Mouse (Mus musculus) forebrain, embryonic 15.5 days (tissue): ENCODE data around the gene Tns1. TPM values are rescaled to one million over a fixed set of nuclear protein-coding genes. Genes with fewer than 3 reads are reported as not detected.

ENCODE experiments used
- ATAC-seq: fragments of 200-750 bp; cut with Nextera tagmentation; replicated peaks from 2 replicates; pipeline ENCODE4 v1.8.0; 2017; ENCODE audit warnings: mild to moderate bottlenecking, moderate TSS enrichment, moderate library complexity
- H3K27ac ChIP-seq: fragments of 300-500 bp; sonication (generic); replicated peaks from 2 replicates; pipeline ENCODE4 v1.5.1; 2015; ENCODE audit warnings: mild to moderate bottlenecking, inconsistent platforms
- H3K27me3 ChIP-seq: fragments of 300-500 bp; sonication (generic); 2 replicates; pipeline ENCODE4 v1.6.1; 2015; ENCODE audit warnings: inconsistent platforms
- H3K36me3 ChIP-seq: fragments of 300-500 bp; sonication (generic); 2 replicates; pipeline ENCODE4 v1.6.1; 2015; ENCODE audit warnings: mild to moderate bottlenecking, inconsistent platforms
- H3K4me1 ChIP-seq: fragments of 300-500 bp; sonication (generic); 2 replicates; pipeline ENCODE4 v1.6.1; 2015; ENCODE audit warnings: inconsistent platforms
- H3K4me2 ChIP-seq: fragments of 300-500 bp; sonication (generic); replicated peaks from 2 replicates; pipeline ENCODE4 v1.6.1; 2015; ENCODE audit warnings: mild to moderate bottlenecking, inconsistent platforms
- H3K4me3 ChIP-seq: fragments of 300-500 bp; sonication (generic); 2 replicates; pipeline ENCODE4 v1.5.1; 2015; ENCODE audit warnings: mild to moderate bottlenecking, inconsistent platforms
- H3K9ac ChIP-seq: fragments of 300-500 bp; sonication (generic); replicated peaks from 2 replicates; pipeline ENCODE4 v1.6.1; 2015; ENCODE audit warnings: mild to moderate bottlenecking, inconsistent platforms
- H3K9me3 ChIP-seq: fragments of 300-500 bp; sonication (generic); 2 replicates; pipeline ENCODE4 v1.6.1; 2016; ENCODE audit warnings: inconsistent platforms
- WGBS: fragments of 180-500 bp; shearing (Covaris S2); methylation state at CpG from one replicate; pipeline ENCODE4 v1.1.7; 2015; ENCODE audit warnings: mixed read lengths; 5-methylcytosine and 5-hydroxymethylcytosine counted together
- polyA plus RNA-seq: library from polyadenylated mRNA; unstranded; fragments of >200 nt; fragmentation: Nextera tagmentation; extraction: Ambion mirVana; gene quantifications from 2 replicates; pipeline ENCODE4 v1.2.1, GENCODE M21; 2015

Gene Tns1
- polyA plus RNA-seq, 1 experiment from 2014 or later = 6.0 TPM

DNA sequence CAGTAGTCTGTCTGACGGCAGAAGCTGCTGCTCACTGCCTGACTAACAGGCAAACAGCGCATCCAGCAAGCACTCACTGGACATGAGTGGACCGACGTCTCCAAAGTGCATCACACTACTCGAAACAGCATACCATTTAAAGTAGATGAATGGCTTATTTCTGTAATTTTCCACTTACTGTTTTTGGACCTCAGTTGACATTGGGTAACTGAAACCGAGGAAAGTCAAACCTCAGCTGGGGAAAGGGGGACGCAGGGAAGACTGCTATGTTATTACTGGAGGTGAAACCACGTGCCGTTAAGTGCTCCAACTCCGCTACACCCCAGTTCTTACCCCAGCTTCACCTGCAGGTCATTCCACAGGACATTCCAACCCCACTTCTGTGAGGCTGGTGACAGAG lies 111.5 kb downstream of the Tns1 start:
- no peak for ATAC-seq
- Histone ChIP-seq H3K4me3 (no peak overlapping the region), H3K27me3 (no peaks in the 10 kb centered on the region), H3K9me3 (no peaks in the 10 kb centered on the region), H3K4me1 (no peaks in the 10 kb centered on the region), H3K9ac (no peak overlapping the region), H3K36me3 (no peaks in the 10 kb centered on the region), H3K4me2 (no peak overlapping the region), H3K27ac (no peak overlapping the region)
- WGBS = 92% methylated on average over 10 of the region's 10 CpGs

GRCm38 (mm10) chr1:74009495-74009894 lies 114.8 kb downstream of the Tns1 start:
- no peak for ATAC-seq
- 94% methylated on average over 3 of the region's 3 CpGs for WGBS
- no peaks in the 10 kb centered on the region for H3K4me1 ChIP-seq
- no peak overlapping the region for H3K4me3 ChIP-seq
- H3K9me3 ChIP-seq = no peaks in the 10 kb centered on the region
- H3K4me2 ChIP-seq = no peak overlapping the region
- H3K27me3 ChIP-seq = no peaks in the 10 kb centered on the region
- no peaks in the 10 kb centered on the region for H3K36me3 ChIP-seq
- no peak overlapping the region for H3K9ac ChIP-seq
- no peak overlapping the region for H3K27ac ChIP-seq

DNA sequence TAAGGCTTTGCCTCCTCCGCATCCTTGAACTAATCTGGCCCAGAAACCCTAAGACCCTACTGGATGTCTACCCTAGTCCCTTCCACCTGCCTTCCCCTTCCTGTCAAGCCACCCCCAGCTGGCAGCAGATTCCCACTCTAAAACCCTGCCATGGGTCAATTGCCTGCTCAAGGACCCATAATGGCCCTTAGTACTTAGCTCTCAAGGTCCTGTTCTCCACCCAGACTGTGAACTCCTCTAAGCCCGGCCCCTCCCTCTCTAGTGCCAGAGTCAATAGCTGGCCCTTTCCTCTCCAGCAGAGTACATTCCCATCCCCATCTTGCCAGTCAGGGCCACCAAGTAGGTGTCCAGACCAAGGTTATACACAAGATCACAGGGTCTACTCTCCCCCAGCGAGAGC lies 115.3 kb downstream of the Tns1 start:
- Histone ChIP-seq H3K27ac (no peak overlapping the region), H3K4me1 (no peaks in the 10 kb centered on the region), H3K9me3 (no peaks in the 10 kb centered on the region), H3K36me3 (no peaks in the 10 kb centered on the region), H3K4me2 (no peak overlapping the region), H3K4me3 (no peak overlapping the region), H3K27me3 (no peaks in the 10 kb centered on the region), H3K9ac (no peak overlapping the region)
- no peak for ATAC-seq
- 91% methylated on average over 3 of the region's 3 CpGs for WGBS

DNA sequence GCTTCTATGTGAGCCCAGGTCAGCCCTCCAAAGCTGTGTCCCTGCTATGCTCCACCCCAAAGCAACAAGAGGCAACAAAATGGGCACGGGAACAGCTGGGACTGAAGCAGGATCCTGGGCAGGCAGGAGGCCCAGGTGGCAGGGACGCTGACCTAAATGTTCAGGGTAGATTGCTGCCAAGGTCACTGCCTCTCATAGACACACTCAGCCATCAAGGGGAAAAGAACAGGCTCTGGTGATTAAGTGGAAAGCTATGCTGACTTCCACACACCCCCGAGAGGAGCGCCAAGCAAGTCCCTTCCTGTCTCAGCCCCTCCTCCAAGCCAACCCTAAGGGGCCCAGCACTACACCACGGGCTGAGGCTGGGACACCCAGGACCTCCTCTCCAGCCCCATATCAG lies 115.8 kb downstream of the Tns1 start:
- no peak for ATAC-seq
- no peak overlapping the region for H3K27ac ChIP-seq
- no peaks in the 10 kb centered on the region for H3K4me1 ChIP-seq
- WGBS = 67% methylated on average over 5 of the region's 5 CpGs
- H3K9ac ChIP-seq = no peak overlapping the region
- no peaks in the 10 kb centered on the region for H3K36me3 ChIP-seq
- no peak overlapping the region for H3K4me3 ChIP-seq
- no peaks in the 10 kb centered on the region for H3K27me3 ChIP-seq
- H3K4me2 ChIP-seq = no peak overlapping the region
- no peaks in the 10 kb centered on the region for H3K9me3 ChIP-seq

- no peaks in the 10 kb centered on the region for H3K9me3 ChIP-seq
- H3K27me3 ChIP-seq = no peaks in the 10 kb centered on the region
- H3K4me1 ChIP-seq = no peaks in the 10 kb centered on the region
- H3K27ac ChIP-seq = no peak overlapping the region
- no peak overlapping the region for H3K9ac ChIP-seq
- no peak overlapping the region for H3K4me2 ChIP-seq
- ATAC-seq = no peak
- no peaks in the 10 kb centered on the region for H3K36me3 ChIP-seq
- no peak overlapping the region for H3K4me3 ChIP-seq
- 69% methylated on average over 7 of the region's 7 CpGs for WGBS
Measured at GRCm38 (mm10) chr1:74007398-74008050, 116.7 kb downstream of the Tns1 start.

- Histone ChIP-seq H3K9ac (no peak overlapping the region), H3K4me2 (no peak overlapping the region), H3K4me1 (no peaks in the 10 kb centered on the region), H3K9me3 (no peaks in the 10 kb centered on the region), H3K36me3 (no peaks in the 10 kb centered on the region), H3K27ac (no peak overlapping the region), H3K4me3 (no peak overlapping the region), H3K27me3 (no peaks in the 10 kb centered on the region)
- WGBS = 88% methylated on average over 3 of the region's 3 CpGs
- ATAC-seq = no peak
Measured at GRCm38 (mm10) chr1:74005020-74005419, 119.2 kb downstream of the Tns1 start.

- Histone ChIP-seq H3K9me3 (no peaks in the 10 kb centered on the region), H3K27me3 (no peaks in the 10 kb centered on the region), H3K9ac (no peak overlapping the region), H3K4me3 (no peak overlapping the region), H3K4me1 (no peaks in the 10 kb centered on the region), H3K36me3 (no peaks in the 10 kb centered on the region), H3K4me2 (no peak overlapping the region), H3K27ac (no peak overlapping the region)
- WGBS = 74% methylated on average over 2 of the region's 2 CpGs
- no peak for ATAC-seq
Measured at GRCm38 (mm10) chr1:74003723-74004122, 120.5 kb downstream of the Tns1 start.

GRCm38 (mm10) chr1:74001449-74001820 lies 122.8 kb downstream of the Tns1 start:
- H3K9me3 ChIP-seq = no peaks in the 10 kb centered on the region
- no peak overlapping the region for H3K4me3 ChIP-seq
- no peaks in the 10 kb centered on the region for H3K36me3 ChIP-seq
- no peak for ATAC-seq
- no peaks in the 10 kb centered on the region for H3K27me3 ChIP-seq
- no peaks in the 10 kb centered on the region for H3K4me1 ChIP-seq
- WGBS = 72% methylated on average over 10 of the region's 10 CpGs
- no peak overlapping the region for H3K27ac ChIP-seq
- no peak overlapping the region for H3K4me2 ChIP-seq
- H3K9ac ChIP-seq = no peak overlapping the region

DNA sequence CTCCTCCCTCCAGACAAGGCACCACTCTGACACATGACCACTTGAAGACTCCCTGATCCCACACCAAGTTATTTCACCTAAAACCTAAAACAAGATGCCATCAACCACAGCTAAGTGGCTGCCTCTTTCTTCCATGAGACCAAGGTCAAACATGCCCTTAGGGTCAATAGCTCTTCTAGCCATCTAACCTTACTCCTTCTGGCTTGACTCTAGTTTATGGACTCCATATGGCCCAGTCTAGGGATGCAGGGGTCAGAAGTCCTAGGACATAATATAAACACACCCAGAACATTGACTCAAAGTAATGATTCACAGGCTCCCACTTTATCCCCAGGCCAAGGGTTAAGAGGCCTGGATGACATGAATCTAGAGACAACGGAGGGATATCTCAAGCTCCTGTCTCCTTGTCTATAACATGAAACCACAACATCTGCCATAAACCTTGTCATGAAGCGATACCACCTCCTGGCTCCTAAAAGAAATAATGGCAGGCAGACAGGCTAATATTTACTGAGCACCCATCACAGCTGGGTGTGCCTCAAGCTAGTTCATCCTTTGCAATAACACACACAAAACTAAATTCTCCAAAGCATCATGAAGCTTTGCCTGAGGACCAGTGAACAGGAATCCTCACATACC lies 123.3 kb downstream of the Tns1 start:
- H3K9ac ChIP-seq = no peak overlapping the region
- no peak for ATAC-seq
- no peaks in the 10 kb centered on the region for H3K4me1 ChIP-seq
- no peak overlapping the region for H3K4me2 ChIP-seq
- H3K27ac ChIP-seq = no peak overlapping the region
- no peaks in the 10 kb centered on the region for H3K36me3 ChIP-seq
- no peaks in the 10 kb centered on the region for H3K27me3 ChIP-seq
- no peak overlapping the region for H3K4me3 ChIP-seq
- WGBS = 90% methylated on average over 2 of the region's 2 CpGs
- H3K9me3 ChIP-seq = no peaks in the 10 kb centered on the region

DNA sequence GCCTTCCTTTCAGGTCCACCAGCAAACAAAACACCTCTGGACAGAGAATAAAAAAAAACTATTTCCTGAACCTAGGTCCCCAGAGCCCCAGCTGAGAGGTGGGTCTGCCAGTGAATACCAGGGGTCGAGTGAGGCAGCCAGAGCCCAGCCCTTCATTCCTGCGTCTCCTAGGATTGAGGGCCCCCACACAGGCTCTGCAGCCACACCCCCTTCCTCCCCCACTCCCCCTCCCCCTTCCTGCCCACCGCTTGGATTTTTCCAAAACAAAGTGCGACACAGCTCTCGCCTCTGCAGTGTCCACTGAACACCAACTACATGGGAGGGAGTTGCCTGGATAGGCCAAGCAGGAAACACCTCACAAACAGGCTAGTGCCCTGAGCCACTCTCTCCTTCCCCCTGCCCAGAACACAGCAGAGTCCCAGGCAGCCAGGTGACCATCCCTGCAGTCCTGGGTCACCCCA lies 124.0 kb downstream of the Tns1 start:
- no peak overlapping the region for H3K4me3 ChIP-seq
- ATAC-seq = 0 out of 2 replicates have a peak, but pooled peaks have one; percentile 47
- H3K9ac ChIP-seq = no peak overlapping the region
- H3K4me1 ChIP-seq = no peaks in the 10 kb centered on the region
- H3K4me2 ChIP-seq = no peak overlapping the region
- no peaks in the 10 kb centered on the region for H3K27me3 ChIP-seq
- no peaks in the 10 kb centered on the region for H3K9me3 ChIP-seq
- no peaks in the 10 kb centered on the region for H3K36me3 ChIP-seq
- H3K27ac ChIP-seq = no peak overlapping the region
- 15% methylated on average over 5 of the region's 5 CpGs for WGBS

DNA sequence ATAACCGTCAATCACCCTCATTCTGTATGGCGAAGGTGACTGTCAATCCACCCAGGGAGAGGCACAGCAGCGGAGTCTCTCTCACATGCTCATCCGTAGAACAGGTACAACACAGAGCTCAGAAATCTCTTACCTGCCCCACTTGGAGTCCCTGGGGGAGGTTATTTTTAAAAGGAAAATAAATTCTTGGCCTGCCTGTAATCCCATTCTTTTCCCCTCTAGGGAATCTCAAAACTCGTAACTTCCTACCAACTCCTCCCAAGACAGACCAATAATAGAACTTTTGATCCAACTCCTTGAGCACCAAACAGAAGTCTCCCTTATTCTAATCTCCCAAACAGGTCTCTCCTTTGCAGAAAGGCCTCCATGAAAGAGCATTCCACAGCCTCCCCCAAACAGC lies 124.7 kb downstream of the Tns1 start:
- no peak for ATAC-seq
- no peaks in the 10 kb centered on the region for H3K4me1 ChIP-seq
- H3K27me3 ChIP-seq = no peaks in the 10 kb centered on the region
- no peaks in the 10 kb centered on the region for H3K36me3 ChIP-seq
- H3K27ac ChIP-seq = no peak overlapping the region
- no peaks in the 10 kb centered on the region for H3K9me3 ChIP-seq
- WGBS = 77% methylated on average over 5 of the region's 5 CpGs
- H3K4me2 ChIP-seq = no peak overlapping the region
- H3K4me3 ChIP-seq = no peak overlapping the region
- no peak overlapping the region for H3K9ac ChIP-seq

- Histone ChIP-seq H3K36me3 (no peaks in the 10 kb centered on the region), H3K4me3 (no peak overlapping the region), H3K27ac (no peak overlapping the region), H3K4me2 (no peak overlapping the region), H3K9ac (no peak overlapping the region), H3K27me3 (no peaks in the 10 kb centered on the region), H3K9me3 (no peaks in the 10 kb centered on the region), H3K4me1 (no peaks in the 10 kb centered on the region)
- no peak for ATAC-seq
- WGBS = 84% methylated on average over 5 of the region's 5 CpGs
Measured at GRCm38 (mm10) chr1:73998925-73999375, 125.3 kb downstream of the Tns1 start.
